Mouse (Mus musculus) lung, adult 2 months (tissue): ENCODE results near the gene Tlk1. TPM values are rescaled to one million over a fixed set of nuclear protein-coding genes. Genes with fewer than 3 reads are reported as not detected.

Experiments used
- DNase-seq: peaks from one replicate; pipeline ENCODE4 v3.0.0; 2022
- H3K4me1 ChIP-seq: fragments of 200-500 bp; 2 replicates; pipeline ENCODE4 v1.6.1; 2011; ENCODE audit warnings: low read length; ENCODE audit not compliant: control insufficient read depth, insufficient read depth
- H3K4me3 ChIP-seq: fragments of 200-500 bp; replicated peaks from 2 replicates; pipeline ENCODE3; 2011; ENCODE audit warnings: low read depth, mild to moderate bottlenecking, control low read depth, low read length; ENCODE audit errors: extremely low read depth
- CTCF ChIP-seq: fragments of 200-500 bp; IDR thresholded peaks from 2 replicates; pipeline ENCODE4 v1.5.1; 2011; ENCODE audit warnings: mild to moderate bottlenecking, low read length, control low read depth; ENCODE audit not compliant: insufficient read depth
- POLR2A ChIP-seq: fragments of 200-500 bp; IDR thresholded peaks from 2 replicates; pipeline ENCODE4 v1.6.1; 2011; ENCODE audit warnings: low read depth, mild to moderate bottlenecking, control low read depth, low read length, borderline replicate concordance; ENCODE audit errors: extremely low read depth
- WGBS: fragments of 180-500 bp; shearing (Covaris S2); methylation state at CpG from one replicate; pipeline ENCODE4 v1.1.7; 2018; 5-methylcytosine and 5-hydroxymethylcytosine counted together
- polyA plus RNA-seq: library from polyadenylated mRNA; depleted of rRNA; stranded (reverse); fragments of >200 nt; gene quantifications from 2 replicates; pipeline ENCODE4 v1.2.3, GENCODE M21; 2012

Gene Tlk1
- polyA plus RNA-seq, 1 experiment, result 12.3 TPM

GRCm38 (mm10) chr2:70702403-70702802, 123.1 kb downstream of the Tlk1 start:
- H3K4me3 ChIP-seq, result no peak overlapping the region
- 31% methylated on average over 5 of the region's 5 CpGs for WGBS
- no peak for DNase-seq
- TF ChIP-seq CTCF (no peak), POLR2A (no peak)
- H3K4me1 ChIP-seq, result peaks cover 3% of the 10 kb centered on the region; the same call in 1 of the 2 replicates

- DNase-seq, result no peak
- TF ChIP-seq CTCF (no peak), POLR2A (no peak)
- 35% methylated on average over 9 of the region's 9 CpGs for WGBS
- H3K4me1 ChIP-seq, result peaks cover 3% of the 10 kb centered on the region; the same call in 1 of the 2 replicates
- H3K4me3 ChIP-seq, result no peak overlapping the region
These were observed 124.0 kb downstream of the Tlk1 start for GRCm38 (mm10) chr2:70701571-70701970.

- DNase-seq, result no peak
- WGBS, result 94% methylated on average over 3 of the region's 3 CpGs
- Histone ChIP-seq H3K4me1 (peaks cover 3% of the 10 kb centered on the region; the same call in 1 of the 2 replicates), H3K4me3 (no peak overlapping the region)
- TF ChIP-seq POLR2A, result no peak
- no peak for TF ChIP-seq CTCF
These were observed 124.7 kb downstream of the Tlk1 start for GRCm38 (mm10) chr2:70700851-70701250.

GRCm38 (mm10) chr2:70695712-70696111, 129.8 kb downstream of the Tlk1 start:
- 77% methylated on average over 10 of the region's 10 CpGs for WGBS
- DNase-seq, result no peak
- H3K4me3 ChIP-seq, result no peak overlapping the region
- TF ChIP-seq POLR2A, result no peak
- TF ChIP-seq CTCF, result no peak
- H3K4me1 ChIP-seq, result no peaks in the 10 kb centered on the region

- no peak for TF ChIP-seq POLR2A
- TF ChIP-seq CTCF, result no peak
- WGBS, result 76% methylated on average over 11 of the region's 11 CpGs
- no peaks in the 10 kb centered on the region for H3K4me1 ChIP-seq
- DNase-seq, result no peak
- no peak overlapping the region for H3K4me3 ChIP-seq
These were observed 135.3 kb downstream of the Tlk1 start for GRCm38 (mm10) chr2:70690195-70690594.

- H3K4me3 ChIP-seq, result no peak overlapping the region
- H3K4me1 ChIP-seq, result no peaks in the 10 kb centered on the region
- TF ChIP-seq POLR2A (no peak), CTCF (no peak)
- WGBS, result 95% methylated on average over 21 of the region's 21 CpGs
- DNase-seq, result no peak
These were observed 137.0 kb downstream of the Tlk1 start for GRCm38 (mm10) chr2:70688454-70689078.

- TF ChIP-seq POLR2A (no peak), CTCF (no peak)
- WGBS, result 70% methylated on average over 2 of the region's 2 CpGs
- Histone ChIP-seq H3K4me3 (no peak overlapping the region), H3K4me1 (no peaks in the 10 kb centered on the region)
- DNase-seq, result no peak
These were observed 143.2 kb downstream of the Tlk1 start for GRCm38 (mm10) chr2:70682324-70682723.

GRCm38 (mm10) chr2:70673445-70674126, 151.9 kb downstream of the Tlk1 start:
- peaks cover 17% of the 10 kb centered on the region for H3K4me1 ChIP-seq
- TF ChIP-seq CTCF (no peak), POLR2A (no peak)
- no peak for DNase-seq
- WGBS, result 64% methylated on average over 7 of the region's 7 CpGs
- no peak overlapping the region for H3K4me3 ChIP-seq

- WGBS, result 72% methylated on average over 2 of the region's 2 CpGs
- H3K4me1 ChIP-seq, result peaks cover 17% of the 10 kb centered on the region
- no peak for DNase-seq
- TF ChIP-seq CTCF (no peak), POLR2A (no peak)
- no peak overlapping the region for H3K4me3 ChIP-seq
These were observed 153.1 kb downstream of the Tlk1 start for GRCm38 (mm10) chr2:70672476-70672875.

GRCm38 (mm10) chr2:70669896-70670295, 155.6 kb downstream of the Tlk1 start:
- Histone ChIP-seq H3K4me1 (peaks cover 27% of the 10 kb centered on the region), H3K4me3 (no peak overlapping the region)
- TF ChIP-seq POLR2A (no peak), CTCF (no peak)
- no peak for DNase-seq
- WGBS, result 39% methylated on average over 2 of the region's 2 CpGs
